Mouse (Mus musculus) lung, postnatal 25 days (tissue): ENCODE measurements around the gene Sox18.

Source experiments
- DNase-seq: peaks from one replicate; pipeline ENCODE4 v3.0.0; 2022; ENCODE audit warnings: low spot score

Gene Sox18

DNA sequence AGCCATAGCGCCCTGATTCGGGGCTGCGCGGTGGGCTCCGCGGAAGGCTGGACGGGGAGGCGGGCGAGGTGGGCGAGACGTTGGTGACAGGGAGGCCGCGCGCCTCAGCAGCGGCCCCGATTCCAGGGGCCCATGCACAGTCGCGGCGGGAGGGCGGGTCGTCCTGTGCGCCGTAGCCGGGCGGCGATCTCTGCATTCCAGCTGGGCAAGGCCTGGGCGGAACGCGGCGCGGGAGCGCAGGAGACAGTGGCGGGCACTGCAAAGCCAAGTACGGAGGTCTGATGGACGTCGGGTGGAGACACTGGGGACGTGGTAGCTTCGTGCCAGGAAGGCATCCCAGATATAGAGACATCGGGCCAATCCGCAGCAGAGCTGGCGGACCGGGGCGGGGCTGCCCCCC, at the start of gene Sox18:
Sox18 (minus strand) TSS at position 315 of the 400 bp plus-strand sequence.
- peak; percentile 81 for DNase-seq

DNA sequence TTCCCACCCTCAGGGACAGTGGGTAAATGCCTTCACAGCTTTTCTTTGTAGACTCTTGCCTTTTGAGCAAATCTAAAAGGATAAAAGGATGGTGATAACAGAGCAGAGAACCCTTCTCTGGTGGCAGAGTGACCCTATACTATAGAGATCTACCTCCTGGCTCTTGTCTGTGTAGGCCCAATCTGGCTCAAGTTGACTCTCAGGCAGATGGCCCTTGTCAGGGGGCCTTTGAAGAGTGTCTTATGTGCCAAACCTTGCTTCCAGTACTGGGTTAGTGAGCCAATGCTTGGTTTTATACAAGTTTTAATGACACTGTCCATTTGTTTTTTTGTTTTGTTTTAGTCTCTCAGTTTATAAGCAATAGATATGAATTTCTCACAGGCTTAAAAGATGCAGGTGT, 49.8 kb upstream of the Sox18 start:
- no peak for DNase-seq

DNA sequence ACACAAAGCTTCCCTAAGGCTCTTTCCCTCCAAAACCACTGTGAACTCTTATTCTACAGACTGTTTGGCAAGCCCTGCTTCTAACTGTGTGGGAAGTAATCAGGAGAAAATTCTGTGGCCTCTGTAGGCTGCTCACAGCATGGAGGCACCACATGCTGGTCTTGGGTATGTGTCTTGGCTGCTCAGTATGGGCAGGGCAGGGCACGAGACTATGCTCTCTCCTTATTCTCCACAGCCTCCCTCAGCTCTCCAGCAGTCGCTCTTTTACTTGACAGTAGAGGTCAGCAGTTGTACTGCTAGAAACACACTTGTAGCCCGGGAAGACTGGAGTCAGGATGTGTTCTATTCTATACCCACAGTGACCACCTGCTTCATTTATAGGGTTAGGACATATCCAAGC, 48.6 kb upstream of the Sox18 start:
- no peak for DNase-seq

DNA sequence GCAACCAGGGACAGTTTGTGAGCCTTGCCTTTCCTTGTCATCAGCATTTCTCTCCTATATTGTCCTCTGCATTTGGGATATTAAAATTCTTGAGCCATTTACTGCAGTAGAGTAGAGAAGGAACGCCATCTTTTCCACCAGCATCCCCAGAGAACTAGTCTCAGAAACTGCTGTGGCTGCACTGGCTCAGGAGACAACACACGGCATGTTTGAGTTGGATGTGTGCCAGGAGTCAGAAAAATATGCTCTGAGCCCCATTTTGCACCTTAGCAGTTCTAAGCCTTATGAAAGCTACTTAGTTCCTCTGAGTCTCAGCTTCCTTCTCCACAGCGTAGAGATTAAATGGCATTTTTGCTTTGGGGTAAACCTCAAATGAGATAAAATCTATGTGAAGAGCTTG, 45.6 kb upstream of the Sox18 start:
- no peak for DNase-seq

DNA sequence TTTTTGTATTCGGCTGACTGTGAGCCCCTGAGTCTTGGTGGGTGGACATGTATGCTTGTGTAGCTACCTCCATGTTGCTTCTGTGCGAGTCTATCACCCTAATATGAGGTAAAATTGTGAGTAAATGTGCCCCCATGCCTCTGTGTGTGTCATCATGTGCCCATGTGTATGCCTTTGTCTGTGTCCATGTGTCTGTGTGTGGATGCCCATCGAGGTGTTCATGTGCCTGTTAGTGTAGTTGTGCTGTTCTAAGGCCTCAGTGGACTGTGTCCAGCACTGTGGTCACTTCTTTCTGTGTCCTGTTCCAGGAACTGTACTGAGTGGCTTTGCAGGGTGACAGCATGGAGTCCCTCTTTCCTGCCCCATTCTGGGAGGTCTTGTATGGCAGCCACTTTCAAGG, 43.9 kb upstream of the Sox18 start:
- DNase-seq, result no peak

DNA sequence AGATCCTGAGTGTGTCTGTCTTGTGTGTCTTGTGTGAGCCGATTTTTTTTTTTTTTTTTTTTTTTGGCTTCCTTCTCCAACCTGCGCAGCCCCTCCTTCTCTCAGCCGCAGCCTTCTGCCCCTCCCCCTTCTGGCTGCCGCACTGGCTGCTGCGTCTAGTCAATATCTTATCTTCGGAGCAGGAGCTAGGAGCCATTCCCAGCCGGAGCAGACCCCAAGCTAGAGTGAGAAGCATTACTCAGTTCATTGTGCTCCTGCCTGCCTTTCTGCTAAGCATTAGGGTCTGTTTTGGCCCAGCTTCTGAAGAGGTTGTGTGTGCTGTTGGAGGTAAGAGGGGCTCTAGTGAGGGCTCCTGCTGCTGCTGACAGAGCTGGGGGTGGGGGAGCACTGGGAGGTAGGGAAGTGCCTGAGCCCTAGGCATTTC, 43.5 kb upstream of the Sox18 start, which contains the start of gene Oprl1:
Oprl1 (plus strand) TSS at position 114 of the 424 bp plus-strand sequence.
- DNase-seq, result no peak

DNA sequence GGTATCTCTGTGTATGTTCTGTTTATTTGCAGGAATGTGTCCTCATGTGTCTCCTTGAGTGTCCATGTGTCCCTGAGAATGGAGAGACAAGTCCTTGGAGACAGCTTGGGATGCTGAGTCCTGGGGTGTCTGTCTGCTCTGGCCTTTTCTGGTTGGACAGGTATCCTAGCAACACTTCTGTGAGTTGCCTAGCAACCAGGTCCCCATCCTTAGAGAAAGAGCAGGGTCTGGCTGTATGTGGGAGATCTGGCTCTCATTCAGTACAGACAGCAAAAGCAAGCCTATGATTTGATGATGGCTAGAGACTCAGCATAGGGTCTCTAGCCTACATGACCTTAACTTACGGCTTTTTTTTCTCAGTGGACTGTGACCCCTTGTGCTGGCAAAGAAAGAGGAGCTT, 42.3 kb upstream of the Sox18 start:
- no peak for DNase-seq

DNA sequence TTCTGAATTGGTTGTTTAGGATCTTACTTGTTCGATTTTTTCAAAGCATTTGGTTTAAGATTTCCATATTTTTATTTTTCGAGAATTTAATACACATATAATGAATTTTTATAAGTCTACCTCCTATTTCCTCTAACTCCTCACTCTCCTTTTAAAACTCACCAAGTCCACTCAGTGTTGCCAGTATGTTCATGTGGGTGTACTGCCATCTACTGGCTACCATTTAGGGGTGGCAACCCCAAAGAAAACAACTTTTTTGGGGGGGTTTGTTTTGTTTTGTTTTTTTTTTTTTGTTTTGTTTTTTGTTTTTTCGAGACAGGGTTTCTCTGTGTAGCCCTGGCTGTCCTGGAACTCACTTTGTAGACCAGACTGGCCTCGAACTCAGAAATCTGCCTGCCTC, 35.2 kb upstream of the Sox18 start:
- peak; percentile 36 for DNase-seq

DNA sequence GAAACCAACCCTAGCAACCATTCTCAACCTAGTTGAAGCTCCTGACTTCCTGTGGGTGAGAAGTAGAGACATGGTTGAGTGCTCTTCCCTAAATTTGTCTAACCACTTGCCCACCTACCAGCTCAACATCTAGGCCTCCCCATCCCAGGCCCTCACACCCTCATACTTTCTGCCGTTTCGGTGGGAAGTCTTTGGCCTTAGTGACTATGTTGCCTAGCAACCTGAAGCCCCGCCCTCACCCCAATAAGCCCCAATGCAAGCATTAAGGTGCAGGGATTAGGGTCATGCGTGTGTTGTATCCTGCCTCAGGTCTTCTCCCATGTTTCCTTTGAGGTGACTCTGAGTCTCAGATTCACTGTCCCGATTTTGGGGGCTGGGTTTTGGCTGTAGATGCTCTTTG, 26.8 kb upstream of the Sox18 start, which contains the start of gene Lkaaear1:
Lkaaear1 (minus strand) TSS at position 202 of the 400 bp plus-strand sequence.
- no peak for DNase-seq

DNA sequence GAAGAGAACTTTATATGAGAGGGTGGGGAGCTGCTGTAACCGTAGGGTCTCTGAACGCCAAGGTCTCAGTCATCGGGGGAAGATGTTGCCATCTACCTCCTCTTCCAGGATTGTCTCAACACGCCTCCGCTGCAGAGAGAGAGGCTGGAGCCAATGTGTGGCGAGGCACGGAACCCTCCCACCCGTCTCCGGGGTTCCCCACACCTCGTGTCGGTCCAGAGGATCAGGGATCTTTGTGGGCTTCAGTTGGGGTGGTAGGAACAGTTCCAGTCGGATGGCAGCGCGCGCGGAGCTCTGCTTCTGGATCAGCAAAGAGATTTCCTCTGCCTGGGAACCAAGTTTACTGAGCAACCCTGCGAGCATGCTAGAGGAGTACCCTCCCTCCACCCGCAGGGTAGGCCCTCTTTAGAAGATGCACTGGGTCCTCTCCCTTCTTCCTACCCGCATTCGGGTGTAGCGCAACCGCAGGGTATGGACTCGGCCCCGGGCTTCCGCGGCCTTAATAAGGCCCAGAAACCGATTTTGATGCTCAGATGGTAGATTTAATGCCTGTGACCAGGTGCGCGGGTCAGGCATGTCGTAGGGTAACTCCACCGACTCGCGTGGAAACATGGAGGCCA, 25.5 kb upstream of the Sox18 start:
- no peak for DNase-seq

DNA sequence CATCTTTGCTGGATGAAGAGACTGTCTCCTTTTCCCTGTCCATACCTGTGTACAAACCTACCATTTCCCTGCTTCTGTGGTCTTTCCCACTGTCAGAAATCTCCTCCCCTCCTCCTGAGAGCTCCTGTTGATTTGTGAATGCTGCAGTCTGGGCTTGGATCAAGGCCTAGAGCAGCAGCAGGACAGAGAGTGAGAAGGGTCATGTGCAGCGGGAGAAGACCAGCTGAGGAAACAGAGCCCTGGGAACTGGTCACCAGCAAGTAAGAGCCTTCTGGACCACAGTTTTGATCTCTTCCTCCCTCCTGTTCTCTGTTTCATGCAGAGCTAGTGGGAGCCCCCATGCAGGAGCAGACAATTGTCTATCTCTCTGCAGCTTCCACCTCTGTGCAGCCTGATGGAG, 24.3 kb upstream of the Sox18 start:
- DNase-seq, result no peak

DNA sequence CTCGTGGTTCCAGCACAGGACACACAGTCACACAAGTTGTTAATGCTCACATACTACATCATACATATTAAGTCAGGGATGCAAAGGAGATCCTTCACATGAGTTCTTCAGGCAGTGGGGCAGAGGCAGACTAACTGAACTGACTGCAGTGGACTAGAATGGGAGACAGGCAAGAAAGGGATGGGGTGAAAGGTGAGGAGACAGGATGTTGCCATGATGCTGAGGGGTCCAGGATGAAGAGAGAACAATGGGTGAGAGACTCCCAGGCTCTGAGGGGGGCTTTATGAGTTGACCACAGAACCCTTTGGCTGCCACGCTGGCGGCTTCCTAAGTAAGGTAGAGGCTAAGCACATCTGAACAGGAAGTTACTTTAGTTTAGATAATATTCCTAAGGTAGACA, 23.1 kb upstream of the Sox18 start:
- no peak for DNase-seq

DNA sequence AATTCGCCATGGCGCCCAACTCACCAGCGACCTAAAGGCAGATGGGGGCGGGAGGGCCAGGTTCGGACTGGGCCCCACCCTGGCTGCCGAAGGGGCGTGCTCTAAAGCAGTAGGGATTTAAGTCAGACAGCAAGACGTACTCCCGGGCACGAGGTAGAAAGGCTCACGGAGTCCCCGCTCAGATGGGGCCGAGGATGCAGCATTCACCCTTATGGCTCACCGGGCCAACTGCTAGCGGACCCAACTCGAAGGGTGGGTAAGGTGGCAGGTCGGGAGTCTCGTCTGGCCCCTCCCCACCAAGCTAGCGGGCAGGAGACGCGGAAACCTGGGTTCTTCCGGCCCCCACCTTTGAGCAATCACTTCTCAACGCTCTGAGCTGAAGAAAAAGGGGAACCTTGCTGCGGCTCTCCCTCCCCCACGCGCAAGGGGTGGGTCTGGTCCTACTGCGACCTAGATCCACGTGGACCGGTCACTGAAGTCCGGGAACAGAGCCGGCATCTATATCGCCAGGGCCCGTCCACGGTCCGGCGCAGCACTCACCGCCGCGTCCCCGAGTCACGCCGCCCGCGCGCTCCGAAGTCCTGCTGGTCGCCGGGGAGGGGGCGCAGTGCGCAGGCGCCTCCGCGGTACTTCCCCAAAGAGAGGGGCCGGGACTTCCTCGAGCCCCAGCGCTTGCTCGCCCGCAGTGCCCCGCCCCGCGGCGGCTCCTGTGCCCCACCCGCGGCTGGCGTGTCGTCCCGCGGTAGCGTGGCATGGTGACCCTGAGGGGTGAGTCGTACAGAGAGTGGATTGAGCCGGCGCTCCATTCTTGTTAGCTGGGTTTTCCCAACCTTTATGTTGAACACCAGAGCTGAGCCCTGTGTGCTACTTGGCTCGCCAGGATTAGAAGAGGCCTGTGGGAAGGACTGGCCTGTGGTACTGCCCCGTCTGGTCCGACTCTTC, 22.2 kb upstream of the Sox18 start, which contains the start of gene Rgs19:
Rgs19 (minus strand) TSS at position 639 of the 942 bp plus-strand sequence.
- peak; percentile 87 for DNase-seq

DNA sequence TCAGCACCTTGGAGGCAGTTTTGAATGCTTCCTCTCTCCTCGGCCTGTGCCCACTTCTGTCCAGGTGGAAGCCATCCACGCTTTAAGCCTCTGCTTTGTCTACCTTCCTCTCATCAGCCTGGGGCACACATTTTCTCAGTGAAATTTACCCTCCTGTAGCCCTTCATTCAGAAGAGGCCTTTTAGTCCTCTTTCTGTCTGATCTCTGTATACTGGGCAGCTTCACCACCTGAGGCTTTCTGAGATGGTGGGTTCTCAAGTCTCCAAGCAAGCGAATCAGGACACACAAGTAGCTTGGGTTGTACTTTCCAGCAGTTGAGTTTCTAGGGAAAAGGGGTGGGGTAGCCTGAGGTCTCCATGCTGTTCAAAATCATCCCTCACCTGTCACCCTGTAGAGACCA, 20.9 kb upstream of the Sox18 start:
- no peak for DNase-seq

DNA sequence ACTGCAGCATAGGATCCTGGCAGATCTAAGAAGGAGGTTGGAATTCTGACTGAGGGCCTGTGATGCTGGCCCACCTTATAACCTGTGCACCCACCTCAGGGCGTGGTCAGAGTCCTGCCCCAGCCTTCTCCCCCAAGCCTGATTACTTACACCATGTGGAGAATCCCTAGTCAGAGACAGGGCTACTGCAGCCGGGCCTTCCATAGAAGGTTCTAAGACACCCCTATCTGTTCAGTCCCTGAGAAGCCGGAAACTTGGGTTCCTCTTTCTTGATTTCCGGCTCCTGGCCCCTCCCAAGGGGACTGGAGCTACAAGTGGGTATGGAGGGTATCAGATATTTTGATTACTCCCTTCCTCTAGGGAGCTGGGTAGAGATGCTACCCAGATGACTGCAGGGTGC, 20.1 kb upstream of the Sox18 start:
- no peak for DNase-seq

DNA sequence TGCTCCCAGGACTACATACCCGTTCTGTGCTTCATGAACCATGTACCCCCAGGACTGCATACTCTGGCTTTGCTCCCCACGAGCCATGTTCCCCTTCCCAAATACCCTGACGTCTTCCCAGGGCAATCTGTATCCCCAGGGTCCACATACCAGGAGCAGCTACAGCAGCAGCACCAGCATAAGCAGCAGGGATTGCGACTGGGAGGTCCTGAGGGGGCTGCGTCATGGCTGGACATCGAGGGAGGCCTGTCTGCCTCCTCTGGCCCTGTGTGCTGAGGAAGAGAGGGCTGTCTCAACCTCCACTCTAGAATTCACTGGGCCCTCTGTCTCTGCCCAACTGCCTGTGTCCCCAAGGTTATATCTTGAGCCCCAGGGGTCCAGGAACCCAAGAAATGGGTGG, 19.6 kb upstream of the Sox18 start:
- no peak for DNase-seq

DNA sequence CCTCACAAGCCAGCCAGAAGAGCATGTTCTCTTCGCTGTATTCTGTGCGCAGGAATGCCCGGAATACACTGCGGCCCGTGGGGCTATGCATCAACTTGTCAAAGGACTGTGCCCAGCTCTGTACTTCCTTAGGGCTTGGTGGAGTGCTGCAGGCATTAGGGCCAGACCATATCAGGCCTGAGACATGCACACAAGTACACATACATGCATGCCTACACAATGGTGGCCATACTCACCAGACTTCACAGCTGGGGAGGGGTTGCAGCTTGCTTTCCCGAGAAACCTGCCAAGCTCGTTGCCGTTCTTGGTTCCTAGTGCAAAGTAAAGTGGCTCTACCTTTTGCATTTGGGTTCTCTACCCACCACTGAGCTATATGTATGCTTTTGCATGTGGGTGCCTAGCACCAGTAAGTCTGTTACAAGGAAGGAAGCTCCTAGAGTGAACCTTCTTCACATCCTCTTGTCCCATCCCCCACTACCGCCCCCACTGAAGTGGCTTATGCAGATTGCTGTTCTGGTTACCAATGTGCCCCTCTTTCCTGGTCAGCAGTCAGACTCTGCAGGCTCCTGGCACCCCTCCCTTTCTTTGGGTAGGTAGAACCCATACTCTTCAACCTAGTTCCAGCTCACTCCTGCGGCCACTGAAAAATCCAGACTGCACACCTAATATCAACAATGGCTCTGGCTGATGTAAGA, 18.2 kb upstream of the Sox18 start:
- no peak for DNase-seq

DNA sequence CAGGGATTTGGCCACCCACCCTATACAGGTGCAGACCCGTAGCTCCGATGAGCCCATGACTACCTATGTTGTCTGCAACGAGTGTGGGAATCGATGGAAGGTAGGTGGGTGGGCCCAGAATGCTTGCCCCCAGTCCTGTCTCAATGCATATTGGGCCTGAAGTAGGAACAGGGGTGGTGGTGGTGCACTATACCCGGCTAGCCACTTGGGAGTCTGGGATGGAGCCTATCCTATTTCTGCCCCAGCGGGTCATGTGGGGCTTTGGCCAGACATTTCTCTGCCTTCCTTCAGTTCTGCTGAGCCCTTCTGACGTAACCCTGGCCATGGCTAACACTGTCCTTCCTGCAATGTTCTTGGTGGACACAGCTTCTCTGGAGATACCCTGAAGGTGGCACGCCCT, 16.1 kb upstream of the Sox18 start:
- no peak for DNase-seq

DNA sequence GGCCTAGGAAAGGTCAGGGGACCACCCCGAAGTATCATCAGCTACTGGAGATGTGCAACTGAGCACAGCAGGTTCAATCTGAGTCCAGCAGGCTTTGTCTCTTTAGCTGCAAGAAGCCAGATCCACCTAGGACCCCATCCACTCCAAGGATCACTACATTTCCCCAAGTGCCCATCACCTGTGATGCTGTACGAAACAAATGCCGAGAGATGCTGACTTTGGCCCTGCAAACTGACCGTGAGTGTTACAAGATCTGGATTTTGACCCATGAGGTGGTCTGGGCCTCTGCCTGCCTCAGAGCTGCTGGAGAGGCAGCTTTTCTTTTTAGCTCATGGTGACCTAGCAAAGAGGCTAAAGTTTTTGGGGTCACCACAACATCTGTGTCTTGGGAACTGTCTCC, 14.2 kb upstream of the Sox18 start:
- DNase-seq, result no peak

DNA sequence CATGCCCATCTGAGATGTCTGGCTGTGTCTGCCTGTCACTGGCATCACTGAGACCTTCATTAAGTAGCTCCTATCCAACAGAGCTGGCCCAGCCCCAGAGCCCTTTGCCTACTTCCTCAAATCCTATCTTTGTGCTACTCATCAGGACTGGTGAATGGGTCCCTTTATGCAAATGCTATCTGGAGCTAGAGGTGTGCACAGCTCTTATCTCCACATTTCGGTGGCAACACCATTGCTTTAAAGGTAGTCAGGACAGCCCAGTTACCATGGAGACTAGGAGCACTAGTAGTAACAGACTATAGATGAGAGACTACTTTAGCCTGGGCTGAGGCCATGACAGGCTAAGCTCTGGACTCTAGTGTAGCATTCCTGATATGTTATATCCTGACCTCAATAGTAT, 13.3 kb upstream of the Sox18 start:
- DNase-seq, result no peak

DNA sequence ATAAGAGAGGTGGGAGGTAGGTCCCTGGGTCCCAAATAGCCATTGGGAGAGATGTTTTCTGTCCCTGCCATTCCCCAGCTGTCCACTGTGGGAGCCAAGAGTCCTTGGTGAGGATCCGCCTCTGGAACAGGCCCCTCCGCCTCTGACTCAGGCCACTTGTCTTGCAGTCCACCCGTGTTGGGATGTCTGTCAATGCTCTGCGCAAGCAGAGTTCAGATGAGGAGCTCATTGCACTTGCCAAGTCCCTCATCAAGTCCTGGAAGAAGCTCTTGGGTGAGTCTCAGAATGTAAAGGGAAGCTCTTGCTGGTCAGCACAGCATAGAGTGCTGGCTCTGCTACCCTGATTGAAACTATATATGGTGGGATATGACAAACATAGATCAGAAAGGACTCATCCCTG, 11.9 kb upstream of the Sox18 start:
- DNase-seq, result no peak

DNA sequence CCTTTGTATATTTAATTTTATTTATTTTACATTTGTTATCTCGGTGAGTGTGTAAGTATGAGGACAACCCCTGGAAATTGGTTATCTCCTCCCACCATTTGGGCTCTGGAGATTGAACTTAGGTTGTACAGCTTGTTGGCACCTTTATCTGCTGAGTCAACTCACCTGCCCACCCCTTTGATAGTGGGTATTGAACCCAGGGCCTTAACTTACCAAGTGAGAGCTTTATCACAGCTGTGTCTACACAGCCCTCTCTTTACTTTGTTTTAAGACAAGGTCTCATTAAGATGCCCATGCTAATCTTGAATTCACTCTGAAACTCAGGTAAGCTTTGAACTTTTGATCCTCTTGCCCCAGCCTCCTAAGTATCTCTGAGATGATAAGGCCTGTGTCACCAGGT, 10.5 kb upstream of the Sox18 start:
- no peak for DNase-seq

DNA sequence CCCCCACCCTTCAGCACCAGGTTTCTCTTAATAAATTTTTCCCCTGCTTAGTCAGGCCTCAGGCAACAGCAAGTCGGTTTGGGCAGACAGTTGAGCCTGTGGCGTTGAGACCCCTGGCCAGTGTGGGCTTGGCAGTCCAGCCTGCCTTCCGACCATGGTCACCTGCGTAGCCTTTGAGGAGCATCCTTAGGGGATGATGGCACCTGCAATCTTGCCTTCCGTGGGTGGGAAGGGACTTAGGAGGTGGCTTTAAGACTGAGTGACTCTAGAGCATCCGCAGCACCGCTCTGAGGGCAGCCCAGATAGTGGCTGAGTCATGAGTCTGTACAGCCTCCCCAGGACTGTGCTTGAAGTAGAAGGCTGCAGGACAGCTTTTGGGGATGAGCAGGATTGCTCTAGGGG, 9.3 kb upstream of the Sox18 start:
- DNase-seq, result no peak
